Mouse (Mus musculus): ENCODE results near the gene Tle1.

Tle1 gene

GRCm38 (mm10) chr4:72200559-72201409, at the start of gene Tle1:
Gene Tle1 (minus strand): TSS chr4:72200919.
- peak; percentile 99 for DNase-seq (ENCODE audit: low read depth)

DNA sequence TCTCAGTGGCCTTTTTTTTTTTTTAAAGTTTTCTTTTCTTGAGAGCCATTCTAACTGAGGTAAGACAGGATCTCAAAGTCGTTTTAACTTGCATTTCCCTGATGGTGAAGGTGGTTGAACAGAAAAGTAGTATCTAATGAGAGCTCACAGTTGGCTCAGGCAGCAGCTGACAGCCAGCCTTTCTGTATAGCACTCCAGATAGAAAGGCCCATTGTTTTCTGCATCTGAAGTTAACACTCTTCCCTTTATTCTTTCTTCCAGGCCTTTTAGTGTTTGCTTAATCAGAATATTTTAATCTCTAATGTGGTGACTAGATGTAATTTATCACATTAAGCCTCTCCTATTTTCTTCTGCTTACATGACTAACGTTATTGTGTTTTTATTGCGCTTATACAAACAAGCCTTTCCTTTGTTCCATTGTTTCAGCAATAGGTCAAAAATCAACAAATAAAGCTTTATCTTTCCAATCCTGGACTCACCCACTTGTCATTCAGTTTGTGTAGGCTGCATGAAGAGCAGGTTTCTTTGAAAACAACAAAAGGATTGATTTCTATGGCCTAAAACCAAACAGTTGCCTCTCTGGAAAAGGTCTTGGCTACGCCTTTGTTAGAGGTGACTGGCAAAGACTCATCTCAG, 33.0 kb upstream of the Tle1 start:
- DNase-seq (ENCODE audit: low read depth) = no peak

- DNase-seq (ENCODE audit: low read depth) = no peak
These were observed 31.5 kb upstream of the Tle1 start for GRCm38 (mm10) chr4:72232206-72232605.

- no peak for DNase-seq (ENCODE audit: low read depth)
These were observed 30.1 kb upstream of the Tle1 start for GRCm38 (mm10) chr4:72230832-72231231.

- no peak for DNase-seq (ENCODE audit: low read depth)
These were observed 20.9 kb upstream of the Tle1 start for GRCm38 (mm10) chr4:72221629-72222028.

DNA sequence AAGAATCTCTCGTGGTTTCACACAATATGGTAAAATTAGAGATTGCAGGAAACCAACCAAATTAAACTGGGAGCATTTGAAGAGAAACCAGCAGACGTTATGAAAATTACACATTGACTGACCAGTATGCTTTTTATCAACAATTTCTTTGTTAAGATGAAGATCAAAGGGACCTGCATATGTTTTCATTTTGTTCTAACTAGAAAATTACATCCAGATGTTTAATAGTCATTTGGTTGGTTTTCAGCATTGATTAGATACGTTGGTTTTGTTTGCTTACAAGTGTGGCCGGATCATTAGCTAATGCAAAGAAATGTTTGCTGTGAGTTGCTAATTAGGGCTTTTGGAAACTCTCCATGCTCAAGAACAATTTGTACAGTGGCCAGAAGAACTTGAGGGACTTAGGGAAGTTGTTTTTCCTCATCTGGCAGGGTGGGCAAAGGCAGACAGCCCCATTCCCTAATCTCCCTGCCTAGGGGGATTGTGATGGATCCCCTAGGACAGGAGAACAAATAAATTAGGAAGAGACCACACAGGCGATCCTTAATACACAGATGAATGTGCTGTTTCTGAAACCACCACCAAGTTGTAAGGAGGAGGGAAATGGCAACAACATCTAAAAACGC, 3.8 kb upstream of the Tle1 start:
- DNase-seq (ENCODE audit: low read depth) = no peak

GRCm38 (mm10) chr4:72201521-72201991, 837 bp upstream of the Tle1 start:
- no peak for DNase-seq (ENCODE audit: low read depth)

GRCm38 (mm10) chr4:72199571-72200558, 854 bp downstream of the Tle1 start:
- DNase-seq (ENCODE audit: low read depth) = peak; percentile 61

GRCm38 (mm10) chr4:72198877-72199411, 1.8 kb downstream of the Tle1 start:
- DNase-seq (ENCODE audit: low read depth) = peak; percentile 69

DNA sequence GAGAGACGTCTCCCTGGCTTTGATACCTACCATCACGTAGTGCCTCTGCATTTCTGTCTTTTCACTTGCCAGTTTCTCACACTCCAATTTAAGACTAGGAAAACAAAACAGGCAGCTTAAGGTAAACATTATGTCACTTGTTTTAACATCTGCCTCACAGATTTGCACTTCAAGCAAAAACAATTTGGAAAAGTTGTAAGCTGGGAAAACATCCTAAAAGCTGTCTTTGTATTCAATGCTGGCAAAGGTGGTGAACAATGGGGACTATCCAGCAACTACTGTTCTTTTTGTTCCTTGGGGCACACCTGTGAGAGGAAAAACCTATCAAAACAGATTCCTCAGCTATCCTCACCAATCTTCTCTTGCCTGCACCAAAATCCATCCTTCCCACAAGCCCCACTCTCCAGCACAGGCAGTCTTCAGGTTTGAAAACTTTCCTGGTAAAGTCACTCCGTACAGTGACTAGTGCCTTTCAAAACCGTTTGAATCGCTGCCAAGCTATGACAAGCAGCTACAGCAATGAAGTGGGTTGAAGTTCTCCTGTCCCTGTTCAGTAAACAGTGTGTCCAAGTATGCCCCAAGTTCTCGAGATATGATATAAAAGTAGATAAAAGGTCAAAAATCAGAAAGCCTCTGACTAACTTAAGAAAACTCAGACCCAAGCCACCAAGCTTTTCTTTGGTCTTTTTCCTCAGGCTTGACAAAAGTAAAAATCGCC, 2.7 kb downstream of the Tle1 start:
- peak; percentile 10 for DNase-seq (ENCODE audit: low read depth)

GRCm38 (mm10) chr4:72195116-72195835, 5.4 kb downstream of the Tle1 start:
- DNase-seq (ENCODE audit: low read depth) = peak; percentile 5

DNA sequence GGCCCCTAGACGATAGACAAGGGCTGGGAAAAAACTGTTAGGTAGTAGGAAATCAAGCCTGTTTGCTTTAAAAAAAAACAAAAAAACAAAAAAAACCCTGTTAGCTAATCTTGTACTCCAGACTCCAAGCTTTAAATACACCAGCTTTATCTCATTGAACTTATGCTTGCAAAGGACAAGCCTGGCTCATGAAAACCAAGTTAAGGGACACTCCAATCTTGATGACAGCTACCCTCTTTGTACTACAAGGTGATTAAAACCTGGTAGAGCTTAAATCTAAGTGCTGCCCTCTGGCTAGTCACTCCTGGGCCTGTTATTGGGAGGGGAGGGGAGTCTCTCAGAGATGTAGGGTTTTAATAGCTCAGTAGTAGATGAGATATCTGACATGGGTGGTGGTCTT, 7.4 kb downstream of the Tle1 start:
- no peak for DNase-seq (ENCODE audit: low read depth)

GRCm38 (mm10) chr4:72184476-72184875, 16.2 kb downstream of the Tle1 start:
- no peak for DNase-seq (ENCODE audit: low read depth)

GRCm38 (mm10) chr4:72182343-72182988, 18.3 kb downstream of the Tle1 start:
- no peak for DNase-seq (ENCODE audit: low read depth)

GRCm38 (mm10) chr4:72175943-72176342, 24.8 kb downstream of the Tle1 start:
- DNase-seq (ENCODE audit: low read depth) = no peak

- DNase-seq (ENCODE audit: low read depth) = no peak
These were observed 32.5 kb downstream of the Tle1 start for GRCm38 (mm10) chr4:72168267-72168666.

GRCm38 (mm10) chr4:72167761-72168229, 32.9 kb downstream of the Tle1 start:
- no peak for DNase-seq (ENCODE audit: low read depth)

DNA sequence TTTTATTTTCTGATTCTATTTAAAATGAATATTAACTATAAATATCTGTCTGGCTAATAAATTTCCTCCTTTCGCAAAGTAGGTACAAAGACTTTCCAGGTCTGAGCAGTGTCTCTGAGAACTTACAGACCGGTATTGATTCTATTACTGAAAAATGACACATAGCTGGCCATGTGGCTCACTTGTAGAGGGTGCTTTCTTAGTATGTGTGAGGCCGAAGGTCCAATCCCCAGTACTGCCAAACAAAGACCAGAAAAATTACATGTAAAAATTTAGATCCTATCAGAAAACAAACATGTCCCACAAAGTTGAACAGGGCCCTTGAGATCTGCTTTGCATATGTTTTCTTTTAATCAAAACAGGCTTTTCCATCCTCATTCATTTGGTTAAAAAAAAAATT, 33.5 kb downstream of the Tle1 start:
- no peak for DNase-seq (ENCODE audit: low read depth)

- no peak for DNase-seq (ENCODE audit: low read depth)
These were observed 34.2 kb downstream of the Tle1 start for GRCm38 (mm10) chr4:72166561-72166960.
